Mouse (Mus musculus): ENCODE data around the gene Spop.

DNA sequence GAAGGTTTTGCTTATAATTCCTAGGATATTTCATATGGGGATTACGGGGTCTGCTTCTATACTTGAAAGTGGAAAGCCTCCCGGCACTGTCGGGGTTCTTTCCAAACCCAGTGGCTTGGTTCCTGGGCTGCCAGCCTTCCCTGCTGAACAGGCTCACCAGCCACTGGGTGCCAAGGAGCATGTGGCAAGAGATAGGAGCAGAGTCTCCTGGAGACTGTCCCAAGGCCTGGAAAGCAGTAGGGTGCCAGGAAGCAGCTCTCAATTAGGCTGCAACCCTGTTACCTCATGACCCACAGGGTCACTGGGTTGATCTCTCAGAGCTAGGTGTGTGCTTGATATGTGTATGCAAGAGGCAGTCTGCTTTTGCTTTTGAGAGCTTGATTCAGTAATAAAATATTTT, 1.3 kb upstream of the Spop start:
- TF ChIP-seq CTCF (IDR thresholded peaks at IDR 0.05; ENCODE audit: extremely low read depth, insufficient read length, insufficient replicate concordance, low read depth, low read length): no peak
- TF ChIP-seq POLR2A (IDR thresholded peaks at IDR 0.05; ENCODE audit: low read depth, low read length): no peak

All from small intestine, adult 2 months (tissue).